Mouse (Mus musculus): ENCODE results near the gene Dusp11. TPM values are rescaled to one million over a fixed set of nuclear protein-coding genes. Genes with fewer than 3 reads are reported as not detected.
A peak's percentile ranks its signal among the peaks of the same experiment; 100 is the strongest.
"Not testable (repeated sequence)": the region's sequence is repeated elsewhere in the genome, so short reads cannot be mapped to it uniquely, and the experiment has no call there.

Gene Dusp11
- polyA plus RNA-seq, 1 experiment from 2014 or later: 29.0 TPM

DNA sequence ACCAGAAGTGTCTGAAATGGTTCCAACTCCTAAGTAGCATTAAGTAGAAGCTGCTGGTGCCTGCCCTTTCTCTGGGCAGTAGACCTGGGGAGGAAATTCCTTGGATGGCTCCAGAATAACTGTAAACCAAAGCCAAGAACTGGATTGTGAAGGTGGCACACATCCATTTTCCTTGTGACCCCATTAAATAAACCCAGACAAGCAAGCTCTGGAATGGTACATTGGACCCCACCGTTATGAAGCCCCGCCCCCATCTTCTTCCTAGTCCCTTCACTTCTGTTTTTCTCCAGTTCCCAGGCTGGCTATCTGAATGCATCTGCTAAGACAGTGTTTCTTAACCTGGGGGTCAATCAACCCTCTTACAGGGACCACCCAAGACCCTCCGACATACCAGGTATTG, 49.9 kb downstream of the Dusp11 start, which contains the start of gene Tprkb:
Gene Tprkb (plus strand): TSS at position 279 of the 400 bp plus-strand sequence.
- peaks cover 29% of the 10 kb centered on the region for H3K4me1 ChIP-seq (replicated peaks)
- DNase-seq (no peak), ATAC-seq (ENCODE audit: low read depth) (no peak)
- H3K27me3 ChIP-seq: no peaks in the 10 kb centered on the region
- no peak within 1 kb of the TSS for H3K9ac ChIP-seq
- no peaks in the 10 kb centered on the region for H3K36me3 ChIP-seq
- no peak within 1 kb of the TSS for H3K27ac ChIP-seq
- H3K9me3 ChIP-seq (replicated peaks): no peaks in the 10 kb centered on the region
- H3K4me2 ChIP-seq: no peak within 1 kb of the TSS
- no peak within 1 kb of the TSS for H3K4me3 ChIP-seq (replicated peaks)
- WGBS (ENCODE audit: insufficient replicate concordance): 46% methylated on average over 3 of the region's 3 CpGs

DNA sequence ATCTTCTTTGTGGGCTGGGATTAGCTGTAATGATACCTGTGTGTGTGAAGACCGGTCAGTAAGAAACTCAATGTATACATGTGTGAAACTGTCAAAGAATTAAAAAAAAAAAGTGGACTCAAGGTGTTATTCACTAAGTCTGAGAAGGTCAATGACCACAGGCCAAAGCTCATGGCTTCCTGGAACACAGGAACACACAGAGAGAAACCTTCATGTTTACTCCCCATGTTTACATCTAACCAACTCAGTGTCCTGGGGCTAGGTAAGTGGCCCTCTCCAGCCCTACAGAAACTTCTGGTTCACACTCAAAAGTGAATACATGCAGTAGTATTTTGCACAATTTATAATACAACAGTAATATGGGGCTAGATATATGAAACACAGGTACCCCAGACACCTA, 51.8 kb downstream of the Dusp11 start:
- ATAC-seq (ENCODE audit: low read depth) (no peak), DNase-seq (no peak)
- H3K4me1 ChIP-seq (replicated peaks): peaks cover 18% of the 10 kb centered on the region
- H3K4me3 ChIP-seq (replicated peaks): no peak overlapping the region
- H3K36me3 ChIP-seq: no peaks in the 10 kb centered on the region
- no peak overlapping the region for H3K4me2 ChIP-seq
- H3K9ac ChIP-seq: no peak overlapping the region
- H3K27ac ChIP-seq: no peak overlapping the region
- H3K27me3 ChIP-seq: no peaks in the 10 kb centered on the region
- 79% methylated on average over 1 of the region's 1 CpGs for WGBS (ENCODE audit: insufficient replicate concordance)
- no peaks in the 10 kb centered on the region for H3K9me3 ChIP-seq (replicated peaks)

DNA sequence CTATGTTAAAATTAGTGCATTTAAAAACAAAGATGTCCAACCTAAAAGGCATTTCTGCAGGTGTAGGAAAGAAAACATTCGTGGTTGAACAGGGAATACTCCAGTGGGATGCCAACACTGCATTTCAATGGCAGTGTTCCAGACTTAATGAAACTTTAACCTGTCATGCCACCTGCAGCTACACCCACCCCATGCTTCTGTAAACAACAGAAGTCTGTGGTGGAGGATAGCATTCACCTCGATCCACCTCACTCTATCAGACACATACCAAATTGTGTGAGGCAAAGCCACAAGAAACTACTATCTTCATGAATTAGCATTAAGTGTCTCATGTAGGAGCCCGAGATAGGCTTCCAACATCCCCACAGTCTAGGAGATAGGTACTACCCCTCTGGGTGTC, 53.1 kb downstream of the Dusp11 start:
- Histone ChIP-seq H3K36me3 (no peaks in the 10 kb centered on the region), H3K4me3 (replicated peaks) (no peak overlapping the region), H3K4me1 (replicated peaks) (0 out of 2 replicates have a peak, but pooled peaks cover 9% of the 10 kb centered on the region), H3K9ac (no peak overlapping the region), H3K9me3 (replicated peaks) (no peaks in the 10 kb centered on the region), H3K4me2 (no peak overlapping the region), H3K27me3 (no peaks in the 10 kb centered on the region), H3K27ac (no peak overlapping the region)
- WGBS (ENCODE audit: insufficient replicate concordance): 26% methylated on average over 3 of the region's 3 CpGs
- no peak for DNase-seq
- 0 out of 2 replicates have a peak, but pooled peaks have one; percentile 7 for ATAC-seq (ENCODE audit: low read depth)

DNA sequence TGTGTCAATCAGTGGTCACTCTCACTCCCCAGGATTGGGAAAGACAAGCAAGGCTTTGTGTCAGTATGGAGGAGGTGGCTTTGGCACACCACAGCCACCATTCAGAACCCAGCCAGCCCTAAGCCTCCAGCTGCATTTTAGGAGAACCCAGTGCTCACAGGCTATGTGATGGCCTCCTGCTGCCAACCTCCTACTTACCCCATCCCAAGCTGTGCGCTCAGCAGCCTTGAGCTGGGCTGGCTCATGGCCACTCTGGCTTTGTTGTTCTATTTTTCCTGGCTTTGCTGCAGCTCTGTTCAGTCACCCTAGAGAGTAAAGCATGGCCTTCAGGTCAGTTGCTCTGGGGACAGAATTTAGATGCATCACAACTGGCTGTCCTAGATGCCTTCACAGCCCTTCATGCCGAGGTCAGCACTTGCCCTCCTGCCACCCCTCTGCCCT, 54.5 kb downstream of the Dusp11 start:
- DNase-seq; H3K27ac ChIP-seq; ATAC-seq (ENCODE audit: low read depth); H3K4me3 ChIP-seq (replicated peaks); H3K4me1 ChIP-seq (replicated peaks); H3K4me2 ChIP-seq; H3K9ac ChIP-seq; H3K36me3 ChIP-seq; H3K9me3 ChIP-seq (replicated peaks); H3K27me3 ChIP-seq: not testable (repeated sequence)
- WGBS (ENCODE audit: insufficient replicate concordance): 44% methylated on average over 2 of the region's 2 CpGs

DNA sequence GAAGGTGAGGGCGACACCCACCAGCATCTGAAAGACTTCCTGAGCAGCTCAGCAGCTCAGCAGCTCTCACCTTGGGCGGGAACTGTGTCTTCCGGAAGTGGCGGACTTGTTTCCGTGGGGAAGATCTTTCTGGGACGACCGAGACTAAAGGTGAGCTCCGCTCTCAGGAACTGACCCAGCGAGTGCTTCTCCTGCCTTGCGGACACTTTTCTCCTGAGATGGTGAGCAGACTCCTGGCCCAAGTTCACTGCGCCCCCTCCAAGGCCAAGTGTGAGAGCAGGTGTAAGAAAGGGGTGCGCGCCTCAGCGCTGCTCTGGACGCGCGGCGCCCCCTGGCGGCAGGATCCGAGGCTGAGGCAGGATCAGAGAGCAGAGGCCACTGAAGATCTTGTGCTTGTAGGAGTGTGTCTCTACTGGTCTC, 56.8 kb downstream of the Dusp11 start, which contains the start of gene Nat8f4:
Gene Nat8f4 (minus strand): TSS at position 243 of the 420 bp plus-strand sequence.
- 10% methylated on average over 20 of the region's 20 CpGs for WGBS (ENCODE audit: insufficient replicate concordance)
- not testable (repeated sequence) for H3K36me3 ChIP-seq; H3K27ac ChIP-seq; H3K4me1 ChIP-seq (replicated peaks); H3K9me3 ChIP-seq (replicated peaks); H3K27me3 ChIP-seq
- Histone ChIP-seq H3K4me3 (replicated peaks) (peak within 1 kb of the TSS; percentile 51), H3K4me2 (peak within 1 kb of the TSS; percentile 56), H3K9ac (peak within 1 kb of the TSS; percentile 59; the same call in 1 of the 2 replicates)
- DNase-seq: peak; percentile 69
- ATAC-seq (ENCODE audit: low read depth): peak; percentile 83

DNA sequence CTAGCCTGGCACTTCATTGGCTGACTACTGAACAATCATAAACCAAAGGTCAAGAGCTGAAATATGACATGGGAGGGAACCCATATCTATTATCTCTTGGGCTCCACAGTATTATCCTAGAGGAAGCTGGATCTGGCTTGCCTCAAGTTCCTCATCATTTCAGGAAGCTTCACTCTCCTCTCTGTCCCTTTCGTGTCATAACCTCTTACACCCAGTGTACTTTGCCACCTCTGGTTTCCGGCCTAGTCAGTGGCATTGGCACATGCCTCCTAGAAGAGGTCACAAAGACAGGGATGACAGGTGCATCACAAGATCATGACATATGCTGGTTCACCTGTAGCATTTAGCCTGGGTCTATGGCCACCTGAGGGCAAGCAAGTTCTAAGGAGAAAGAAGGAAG, 59.2 kb downstream of the Dusp11 start:
- Histone ChIP-seq H3K4me3 (replicated peaks) (no peak overlapping the region), H3K9ac (no peak overlapping the region), H3K4me1 (replicated peaks) (no peaks in the 10 kb centered on the region), H3K4me2 (no peak overlapping the region), H3K36me3 (no peaks in the 10 kb centered on the region), H3K27me3 (no peaks in the 10 kb centered on the region), H3K27ac (no peak overlapping the region), H3K9me3 (replicated peaks) (no peaks in the 10 kb centered on the region)
- ATAC-seq (ENCODE audit: low read depth): no peak
- DNase-seq: no peak
- WGBS (ENCODE audit: insufficient replicate concordance): 60% methylated on average over 2 of the region's 2 CpGs

DNA sequence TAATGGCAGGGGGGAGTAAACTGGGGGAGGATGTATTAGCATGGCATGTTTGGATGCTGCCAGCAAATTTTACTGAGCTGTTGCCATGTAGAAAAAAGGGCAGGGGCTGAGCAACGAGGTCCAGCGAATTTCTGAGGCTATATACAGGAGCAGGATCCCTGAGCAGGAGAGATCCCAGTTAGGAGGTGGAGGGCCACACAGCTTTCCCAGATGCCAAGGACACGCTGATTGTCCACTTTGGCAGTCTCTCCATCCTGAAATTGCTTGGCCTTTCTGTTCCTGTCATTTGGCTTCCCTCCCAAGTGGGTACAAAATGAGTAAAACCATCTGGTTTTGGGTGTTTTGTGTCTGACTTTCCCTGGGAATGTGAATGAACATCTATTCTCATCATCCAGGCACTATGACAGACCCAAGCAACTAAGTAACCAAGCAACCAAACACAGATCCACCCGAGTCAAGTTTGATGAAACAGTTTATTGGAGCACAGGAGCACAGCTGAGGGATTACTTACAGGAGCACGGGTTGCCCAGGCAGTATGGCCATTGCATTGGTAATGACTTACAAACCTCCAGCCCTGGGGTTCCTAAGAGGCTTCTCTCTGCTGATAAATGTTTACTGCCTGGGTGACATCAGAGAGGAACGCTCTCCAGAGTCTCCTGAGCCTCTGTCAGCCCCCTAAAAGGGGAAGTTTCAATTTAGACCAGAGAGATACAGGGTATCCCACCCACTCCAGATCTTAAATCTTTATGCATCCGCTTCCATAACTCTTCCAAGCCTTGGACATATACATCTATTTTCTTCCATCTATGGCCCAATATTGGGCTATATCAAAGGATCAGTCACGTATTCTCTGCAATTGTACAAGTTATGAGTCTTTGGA, 62.6 kb downstream of the Dusp11 start:
- not testable (repeated sequence) for DNase-seq; H3K27me3 ChIP-seq; H3K27ac ChIP-seq; H3K9ac ChIP-seq; ATAC-seq (ENCODE audit: low read depth); H3K9me3 ChIP-seq (replicated peaks); H3K4me3 ChIP-seq (replicated peaks); H3K4me2 ChIP-seq; H3K4me1 ChIP-seq (replicated peaks); H3K36me3 ChIP-seq
- 51% methylated on average over 7 of the region's 8 CpGs for WGBS (ENCODE audit: insufficient replicate concordance)

DNA sequence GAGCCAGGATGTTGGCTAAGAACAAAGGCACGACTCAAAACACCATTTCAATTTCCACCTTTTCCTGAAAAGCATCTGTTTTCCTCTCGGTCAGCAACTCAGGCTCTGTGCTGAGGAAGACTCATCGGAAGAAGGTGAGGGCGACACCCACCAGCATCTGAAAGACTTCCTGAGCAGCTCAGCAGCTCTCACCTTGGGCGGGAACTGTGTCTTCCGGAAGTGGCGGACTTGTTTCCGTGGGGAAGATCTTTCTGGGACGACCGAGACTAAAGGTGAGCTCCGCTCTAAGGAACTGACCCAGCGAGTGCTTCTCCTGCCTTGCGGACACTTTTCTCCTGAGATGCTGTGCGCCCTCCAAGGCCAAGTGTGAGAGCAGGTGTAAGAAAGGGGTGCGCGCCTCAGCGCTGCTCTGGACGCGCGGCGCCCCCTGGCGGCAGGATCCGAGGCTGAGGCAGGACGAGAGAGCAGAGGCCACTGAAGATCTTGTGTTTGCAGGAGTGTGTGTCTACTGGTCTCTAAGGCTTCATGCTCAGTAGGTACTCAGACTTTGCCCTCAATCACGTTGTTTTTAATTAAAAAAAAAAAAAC, 66.3 kb downstream of the Dusp11 start:
- H3K4me3 ChIP-seq (replicated peaks); H3K9me3 ChIP-seq (replicated peaks); H3K4me1 ChIP-seq (replicated peaks); H3K4me2 ChIP-seq; H3K36me3 ChIP-seq; H3K27ac ChIP-seq; H3K9ac ChIP-seq; H3K27me3 ChIP-seq; DNase-seq; ATAC-seq (ENCODE audit: low read depth): not testable (repeated sequence)
- 57% methylated on average over 25 of the region's 25 CpGs for WGBS (ENCODE audit: insufficient replicate concordance)

Other genes starting within 250 kb of the Dusp11 start
- not detected in 2 replicates for gene Nat8f7, start 248.5 kb downstream of the Dusp11 start, polyA plus RNA-seq (2015; fragmentation: Nextera tagmentation; extraction: Ambion mirVana)
- not detected in 2 replicates for gene Nat8f3, start 195.9 kb downstream of the Dusp11 start, polyA plus RNA-seq (2015; fragmentation: Nextera tagmentation; extraction: Ambion mirVana)
- not detected in 2 replicates for gene Nat8f6, start 140.7 kb downstream of the Dusp11 start, polyA plus RNA-seq (2015; fragmentation: Nextera tagmentation; extraction: Ambion mirVana)
- gene Nat8f5, start 140.7 kb downstream of the Dusp11 start, polyA plus RNA-seq (2015; fragmentation: Nextera tagmentation; extraction: Ambion mirVana): not detected in 2 replicates
- gene Nat8, start 129.6 kb downstream of the Dusp11 start, polyA plus RNA-seq (2015; fragmentation: Nextera tagmentation; extraction: Ambion mirVana): not detected in 2 replicates
- 0.03 TPM in 1 of 2 replicates, not detected in the other for gene Nat8f2, start 92.5 kb downstream of the Dusp11 start, polyA plus RNA-seq (2015; fragmentation: Nextera tagmentation; extraction: Ambion mirVana)
- 0.86 and 1.0 TPM in 2 replicates for gene Nat8f4, start 56.8 kb downstream of the Dusp11 start, polyA plus RNA-seq (2015; fragmentation: Nextera tagmentation; extraction: Ambion mirVana)
- 26.4 and 37.1 TPM in 2 replicates for gene Tprkb, start 49.8 kb downstream of the Dusp11 start, polyA plus RNA-seq (2015; fragmentation: Nextera tagmentation; extraction: Ambion mirVana)
- gene Nat8f1, start 46.0 kb downstream of the Dusp11 start, polyA plus RNA-seq (2015; fragmentation: Nextera tagmentation; extraction: Ambion mirVana): 5.0 and 5.6 TPM in 2 replicates
- gene Figla, start 54.5 kb upstream of the Dusp11 start, polyA plus RNA-seq (2015; fragmentation: Nextera tagmentation; extraction: Ambion mirVana): not detected in 2 replicates
- gene Add2, start 67.0 kb upstream of the Dusp11 start, polyA plus RNA-seq (2015; fragmentation: Nextera tagmentation; extraction: Ambion mirVana): 93.3 and 96.2 TPM in 2 replicates
- gene Tgfa, start 233.6 kb upstream of the Dusp11 start, polyA plus RNA-seq (2015; fragmentation: Nextera tagmentation; extraction: Ambion mirVana): 1.1 and 1.2 TPM in 2 replicates